Comparison of ENCODE assay signal across 23 mouse cellular contexts in genomic region chr10:74378697-74379096, GRCm38 (mm10).
"Had no signal": no experiment of that assay in that cellular context is flagged by ENCODE, and none has a peak within 500 bp of the region (broad histone marks: within the 10 kb centered on the region; RNA-seq: fewer than 3 reads in every experiment).

No protein-coding gene starts in this region.

- H3K4me1 ChIP-seq: intestine, embryonic 15.5 days; limb, embryonic 13.5 days; liver, embryonic 12.5 days; liver, embryonic 15.5 days; lung, embryonic 15.5 days; megakaryocyte, embryonic 14.5 days; midbrain, embryonic 10.5 days; midbrain, embryonic 13.5 days; stomach, embryonic 15.5 days had no signal

- H3K9ac ChIP-seq: intestine, embryonic 15.5 days; limb, embryonic 13.5 days; liver, embryonic 12.5 days; liver, embryonic 15.5 days; lung, embryonic 15.5 days; midbrain, embryonic 13.5 days; stomach, embryonic 15.5 days had no signal

- DNase-seq: kidney, adult 11 months; kidney, postnatal 25 days; layer of hippocampus, adult 9-11 months; liver; lung, adult 18-20 months; lung, postnatal 10 days; lung, postnatal 36 days; right cerebral cortex, postnatal 25 days; spleen, adult 18-20 months; thymus, postnatal 25 days had no signal

- H3K4me3 ChIP-seq: intestine, embryonic 15.5 days; layer of hippocampus, adult 2 months; limb, embryonic 10.5 days; limb, embryonic 13.5 days; liver, embryonic 12.5 days; liver, embryonic 15.5 days; lung, embryonic 15.5 days; megakaryocyte, embryonic 14.5 days; midbrain, embryonic 10.5 days; midbrain, embryonic 13.5 days; myocyte; stomach, embryonic 15.5 days had no signal

- ATAC-seq: intestine, embryonic 15.5 days; liver, embryonic 12.5 days; midbrain, embryonic 13.5 days; midbrain, embryonic 16.5 days had no signal

- H3K27me3 ChIP-seq: intestine, embryonic 15.5 days; limb, embryonic 13.5 days; liver, embryonic 12.5 days; liver, embryonic 15.5 days; lung, embryonic 15.5 days; megakaryocyte, embryonic 14.5 days; midbrain, embryonic 13.5 days; stomach, embryonic 15.5 days had no signal

- H3K4me2 ChIP-seq: intestine, embryonic 15.5 days; limb, embryonic 13.5 days; liver, embryonic 12.5 days; liver, embryonic 15.5 days; lung, embryonic 15.5 days; midbrain, embryonic 13.5 days; stomach, embryonic 15.5 days had no signal

- H3K36me3 ChIP-seq: intestine, embryonic 15.5 days; limb, embryonic 10.5 days; limb, embryonic 13.5 days; liver, embryonic 12.5 days; liver, embryonic 15.5 days; lung, embryonic 15.5 days; midbrain, embryonic 10.5 days; midbrain, embryonic 13.5 days; stomach, embryonic 15.5 days had no signal

- H3K27ac ChIP-seq: intestine, embryonic 15.5 days; layer of hippocampus, adult 2 months; limb, embryonic 10.5 days; limb, embryonic 13.5 days; liver, embryonic 12.5 days; liver, embryonic 15.5 days; lung, embryonic 15.5 days; midbrain, embryonic 10.5 days; midbrain, embryonic 13.5 days; stomach, embryonic 15.5 days had no signal

- H3K9me3 ChIP-seq: intestine, embryonic 15.5 days; limb, embryonic 10.5 days; limb, embryonic 13.5 days; liver, embryonic 12.5 days; liver, embryonic 15.5 days; lung, embryonic 15.5 days; midbrain, embryonic 10.5 days; midbrain, embryonic 13.5 days; stomach, embryonic 15.5 days had no signal
